Mouse (Mus musculus) gastrocnemius, postnatal 10 days (tissue): ENCODE results near the gene Arhgap33. TPM values are rescaled to one million over a fixed set of nuclear protein-coding genes. Genes with fewer than 3 reads are reported as not detected.
"Not testable (repeated sequence)": the region's sequence is repeated elsewhere in the genome, so short reads cannot be mapped to it uniquely, and the experiment has no call there.

ENCODE experiments used
- DNase-seq: peaks from one replicate; pipeline ENCODE4 v3.0.0; 2021; ENCODE audit warnings: mixed read lengths
- microRNA-seq, 2 experiments: library from miRNA; unstranded; fragments of <30 nt; microRNA quantifications; one replicate each; pipeline ENCODE4 v1.2.0; 2021
- total RNA-seq, 2 experiments: library from RNA; stranded (reverse); gene quantifications; 2 replicates each; pipeline ENCODE4 v1.2.3; 2021

Gene Arhgap33
- total RNA-seq, 2 experiments from 2014 or later, result 3.2 to 4.8 TPM

DNA sequence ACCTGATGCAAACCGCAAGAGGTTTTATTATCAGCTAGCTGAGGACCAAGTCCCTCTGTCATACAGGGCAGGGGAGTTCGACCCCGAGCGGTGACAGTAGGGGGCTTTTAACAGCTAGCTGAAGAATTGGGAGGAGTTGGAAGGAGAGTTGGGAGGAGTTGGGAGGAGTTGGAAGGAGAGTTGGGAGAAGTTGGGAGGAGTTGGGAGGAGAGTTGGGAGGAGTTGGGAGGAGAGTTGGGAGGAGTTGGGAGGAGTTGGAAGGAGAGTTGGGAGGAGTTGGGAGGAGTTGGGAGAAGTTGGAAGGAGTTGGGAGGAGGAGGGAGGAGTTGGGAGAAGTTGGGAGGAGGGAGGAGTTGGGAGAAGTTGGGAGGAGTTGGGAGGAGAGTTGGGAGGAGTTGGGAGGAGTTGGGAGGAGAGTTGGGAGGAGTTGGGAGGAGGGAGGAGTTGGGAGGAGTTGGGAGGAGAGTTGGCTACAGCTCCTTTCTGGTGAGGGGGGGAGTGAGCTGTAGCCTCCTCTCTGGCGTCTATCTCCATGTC, 39.3 kb downstream of the Arhgap33 start:
- not testable (repeated sequence) for DNase-seq

DNA sequence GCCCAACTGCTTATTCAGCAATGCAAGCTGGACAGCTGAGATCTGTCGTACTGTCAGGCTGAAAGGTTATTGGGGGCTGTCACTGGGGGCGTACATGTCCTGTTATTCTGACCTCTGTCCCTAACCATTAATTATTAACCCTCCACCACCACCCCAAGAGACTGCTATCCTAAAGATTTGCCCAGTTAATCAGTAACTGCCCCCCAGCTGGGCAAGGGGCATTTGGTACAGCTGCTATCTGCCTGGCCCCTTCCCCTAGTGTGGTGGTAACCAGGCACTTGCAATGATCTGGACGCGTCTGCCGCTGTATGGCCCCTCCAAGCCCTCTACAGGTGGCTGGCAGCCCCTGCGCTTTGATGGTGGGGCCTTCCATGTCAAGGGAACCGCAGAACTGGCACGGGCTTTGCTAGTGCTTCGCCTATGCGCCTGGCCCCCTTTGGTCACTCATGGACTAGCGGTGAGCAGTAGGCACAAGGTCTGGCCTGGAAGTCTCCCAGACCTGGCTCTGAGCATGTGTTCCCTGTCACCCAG, 41.4 kb downstream of the Arhgap33 start, which contains the start of gene Prodh2:
TSS of gene Prodh2 (plus strand) at position 222 of the 531 bp plus-strand sequence.
- no peak for DNase-seq

DNA sequence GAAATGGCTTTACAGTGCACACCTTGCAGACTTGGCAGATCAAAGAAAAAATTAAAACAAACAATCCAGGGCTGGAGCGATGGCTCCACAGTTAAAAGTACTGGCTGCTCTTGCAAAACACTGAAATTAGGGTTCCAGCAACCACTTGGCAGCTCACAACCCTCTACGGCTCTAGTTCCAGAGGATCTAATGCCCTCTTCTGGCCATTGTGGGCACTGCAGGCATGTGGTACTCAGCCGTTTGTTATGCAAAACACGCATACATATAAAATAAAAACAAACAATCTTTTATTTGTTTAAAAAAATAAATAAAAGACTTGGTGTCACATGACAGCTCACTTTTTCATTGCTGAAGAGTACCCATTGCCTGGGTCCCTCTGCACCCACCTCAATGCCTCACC, 42.1 kb downstream of the Arhgap33 start:
- DNase-seq, result peak; percentile 87

DNA sequence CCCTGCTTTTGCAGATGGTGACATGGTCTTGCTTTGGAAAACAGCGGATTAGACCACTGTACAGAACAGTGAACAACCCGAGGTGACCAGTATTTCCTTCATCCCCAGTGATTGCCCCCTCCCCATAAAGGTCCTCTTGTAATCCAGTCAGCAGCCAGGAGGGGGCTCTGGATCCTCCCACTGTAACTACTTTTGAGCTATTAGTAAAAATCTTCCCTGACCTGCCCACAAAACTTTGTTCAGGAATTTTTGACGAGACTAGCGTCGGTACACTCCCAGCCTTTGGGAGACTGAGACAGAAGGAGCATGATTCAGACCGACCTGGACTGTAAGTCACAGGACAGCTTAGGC, 43.9 kb downstream of the Arhgap33 start:
- DNase-seq, result no peak

DNA sequence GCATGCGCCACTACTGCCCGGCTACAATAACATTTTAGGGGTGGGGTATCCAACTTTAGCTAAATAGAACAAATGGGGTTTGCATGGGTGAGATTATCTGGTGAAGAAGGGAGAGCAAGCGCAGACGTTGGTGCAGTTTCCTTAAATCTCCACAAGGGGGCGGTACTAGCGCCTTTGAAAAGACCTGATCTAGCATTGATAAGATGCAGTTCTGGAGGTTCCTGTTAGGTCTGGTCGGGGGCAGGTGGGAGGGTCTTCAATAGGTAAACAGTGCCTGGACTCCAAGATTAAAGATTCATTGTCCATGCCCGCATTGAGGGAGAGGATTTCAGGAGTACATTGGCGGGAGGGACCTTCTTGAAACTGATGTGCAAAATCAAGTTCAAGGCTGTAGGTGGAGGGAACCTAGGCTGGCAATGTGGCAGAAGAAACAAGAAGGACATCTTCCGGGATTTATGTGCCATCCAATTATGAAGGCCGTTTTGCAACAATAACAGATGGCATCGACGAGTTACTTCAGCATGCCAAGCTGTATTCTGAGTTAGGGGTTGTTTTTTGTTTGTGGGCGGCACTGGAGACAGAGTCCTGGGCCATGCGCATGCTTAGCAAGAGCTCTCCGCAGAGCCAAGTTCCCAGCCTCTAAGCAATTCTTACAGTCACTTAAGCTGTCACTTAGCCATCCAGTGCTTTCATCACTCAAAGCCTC, 44.5 kb downstream of the Arhgap33 start:
- DNase-seq, result peak; percentile 26

DNA sequence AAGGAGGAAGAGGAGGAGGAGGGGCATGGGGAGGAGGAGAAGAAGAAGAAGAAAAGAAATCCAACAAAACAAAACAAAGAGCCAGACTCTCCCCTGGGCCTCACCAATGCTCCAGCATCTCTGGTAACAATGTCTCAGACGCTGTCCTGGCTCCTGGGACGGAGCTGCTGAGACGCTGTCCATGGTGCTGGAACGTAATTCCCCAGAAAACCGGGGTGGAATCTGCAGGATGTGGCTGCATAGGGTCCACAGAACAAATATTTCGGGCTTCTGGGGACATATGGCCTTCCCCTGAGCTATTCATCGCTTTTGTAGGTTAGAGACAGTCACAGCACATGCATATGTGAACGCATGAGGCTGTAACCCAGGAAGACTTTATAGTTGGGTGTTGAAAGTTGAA, 50.6 kb downstream of the Arhgap33 start:
- peak; percentile 35 for DNase-seq

DNA sequence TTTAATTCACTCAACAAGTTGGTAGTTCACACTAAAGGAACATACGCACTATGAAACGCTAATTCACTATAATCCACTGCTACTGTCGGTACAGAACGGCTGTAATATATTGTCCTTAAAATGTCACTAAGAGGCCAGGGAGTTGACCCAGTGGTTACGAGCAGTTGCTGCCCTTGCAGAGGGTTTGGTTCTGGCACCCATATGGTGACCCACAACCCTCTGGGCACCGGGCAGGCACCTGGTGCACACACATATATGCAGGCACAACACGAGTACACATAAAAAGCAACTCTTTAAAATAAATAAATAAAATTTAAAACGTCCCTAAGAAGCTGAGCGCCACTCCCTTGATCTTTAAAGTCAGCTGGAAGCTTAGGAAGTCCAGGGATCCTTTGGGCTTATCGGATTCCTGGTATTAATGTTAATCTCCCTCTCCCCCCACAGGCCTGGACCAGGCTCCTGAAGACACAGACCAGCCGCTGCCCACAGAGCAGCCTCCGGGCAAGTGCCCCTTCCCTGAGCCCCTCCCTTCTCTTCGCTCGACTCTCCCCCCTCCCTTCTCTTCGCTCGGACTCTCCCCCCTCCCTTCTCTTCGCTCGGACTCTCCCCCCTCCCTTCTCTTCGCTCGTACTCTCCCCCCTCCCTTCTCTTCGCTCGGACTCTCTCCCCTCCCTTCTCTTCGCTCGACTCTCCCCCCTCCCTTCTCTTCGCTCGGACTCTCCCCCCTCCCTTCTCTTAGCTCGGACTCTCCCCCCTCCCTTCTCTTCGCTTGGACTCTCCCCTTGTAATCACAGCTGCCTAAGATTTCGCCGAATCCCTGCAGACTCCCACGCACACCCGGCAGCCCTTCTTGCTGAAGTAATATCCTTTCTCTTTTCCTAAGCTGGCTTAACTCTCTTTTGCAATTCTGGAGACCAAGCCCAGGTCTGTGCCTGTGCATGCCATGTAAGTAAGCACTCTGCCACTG, 57.2 kb downstream of the Arhgap33 start:
- no peak for DNase-seq

DNA sequence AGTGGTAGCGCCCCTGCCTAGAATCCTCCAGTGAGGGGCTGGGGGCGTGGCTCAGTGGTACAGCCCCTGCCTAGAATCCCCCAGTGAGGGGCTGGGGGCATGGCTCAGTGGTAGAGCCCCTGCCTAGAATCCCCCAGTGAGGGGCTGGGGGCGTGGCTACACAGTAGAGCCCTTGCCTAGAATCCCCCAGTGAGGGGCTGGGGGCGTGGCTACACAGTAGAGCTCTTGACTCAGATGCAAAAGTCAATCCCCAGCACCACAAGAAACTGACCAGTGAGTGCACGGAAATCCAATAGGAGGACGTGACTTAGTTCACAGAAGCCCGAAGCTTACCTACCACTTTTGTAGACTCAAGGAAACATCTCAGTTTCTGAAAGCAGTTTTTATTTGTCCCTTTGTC, 58.7 kb downstream of the Arhgap33 start:
- not testable (repeated sequence) for DNase-seq

DNA sequence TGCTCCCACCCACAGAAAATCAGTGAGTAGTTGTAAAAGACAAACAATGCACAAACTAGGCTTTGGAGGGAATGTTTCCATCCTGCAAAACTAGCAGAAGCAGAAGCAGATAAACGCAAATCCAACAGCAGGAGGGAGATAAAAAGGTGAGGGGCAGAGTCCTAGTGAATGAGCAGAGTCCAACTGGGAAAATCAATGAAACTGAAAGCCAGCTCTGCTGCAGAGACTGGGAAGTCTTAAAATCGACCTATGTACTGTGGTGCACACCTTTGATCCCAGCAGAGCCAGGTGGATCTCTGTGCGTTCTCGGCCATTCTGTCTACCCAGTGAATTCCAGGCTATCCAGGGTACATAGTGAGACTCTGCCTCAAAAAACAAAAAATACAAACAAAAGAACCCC, 59.9 kb downstream of the Arhgap33 start:
- no peak for DNase-seq

DNA sequence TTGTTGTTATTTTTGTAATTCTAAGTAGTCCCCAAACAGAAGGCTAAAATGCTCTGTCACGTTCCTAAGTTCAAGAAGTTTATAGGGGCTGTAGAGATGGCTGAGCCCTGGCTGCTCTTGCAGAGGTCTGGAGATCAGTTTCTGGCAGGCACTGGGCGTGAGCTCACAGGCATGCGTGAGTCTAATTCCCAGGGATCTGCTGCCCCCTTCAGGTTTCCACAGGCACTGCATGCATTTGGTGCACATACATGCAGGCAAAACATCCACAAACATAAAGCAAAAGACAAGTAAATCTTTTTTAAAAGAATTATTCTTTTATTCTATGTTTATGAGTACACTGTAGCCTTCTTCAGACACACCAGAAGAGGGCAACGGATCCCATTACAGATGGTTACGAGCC, 62.4 kb downstream of the Arhgap33 start:
- peak; percentile 37 for DNase-seq

Small RNA genes lying within 50 kb of the gene (microRNA-seq; reads per million reads assigned to microRNA genes)
- 0.25 to 1.9 reads per million in 2 experiments for gene Gm38670

Other genes with a start within 250 kb of the Arhgap33 start
- gene Clip3, start 243.3 kb downstream of the Arhgap33 start, total RNA-seq, result 10 to 100 TPM; 22.2 to 26.5 TPM
- gene Alkbh6, start 226.3 kb downstream of the Arhgap33 start, total RNA-seq, result 10 to 100 TPM; 18.3 to 18.6 TPM
- 1 to 10 TPM; 1.8 TPM for gene Syne4, start 220.3 kb downstream of the Arhgap33 start, total RNA-seq
- 1 to 10 TPM; 1.0 to 1.2 TPM for gene E130208F15Rik, start 213.3 kb downstream of the Arhgap33 start, total RNA-seq
- gene Sdhaf1, start 211.2 kb downstream of the Arhgap33 start, total RNA-seq, result 10 to 100 TPM; 10.3 to 11.5 TPM
- 1 to 10 TPM; 1.6 to 3.1 TPM for gene Lrfn3, start 172.3 kb downstream of the Arhgap33 start, total RNA-seq
- 10 to 100 TPM; 11.9 to 22.2 TPM for gene Tyrobp, start 121.3 kb downstream of the Arhgap33 start, total RNA-seq
- under 1 TPM; 0.66 to 0.72 TPM for gene Hcst, start 115.2 kb downstream of the Arhgap33 start, total RNA-seq
- gene Nfkbid, start 113.3 kb downstream of the Arhgap33 start, total RNA-seq, result under 1 TPM; 0.14 to 0.45 TPM
- 1 to 10 TPM; 3.3 to 4.4 TPM for gene Aplp1, start 89.5 kb downstream of the Arhgap33 start, total RNA-seq
- gene Kirrel2, start 77.4 kb downstream of the Arhgap33 start, total RNA-seq, result not detected
- gene Nphs1, start 76.7 kb downstream of the Arhgap33 start, total RNA-seq, result not detected
- gene Prodh2, start 41.4 kb downstream of the Arhgap33 start, total RNA-seq, result not detected
- gene Hspb6, start 17.1 kb upstream of the Arhgap33 start, total RNA-seq, result 100 to 1,000 TPM; 304 to 323 TPM
- 1 to 10 TPM; 3.8 to 6.2 TPM for gene Proser3, start 17.2 kb upstream of the Arhgap33 start, total RNA-seq
- gene Lin37, start 24.8 kb upstream of the Arhgap33 start, total RNA-seq, result 10 to 100 TPM; 11.0 to 16.3 TPM
- gene U2af1l4, start 28.2 kb upstream of the Arhgap33 start, total RNA-seq, result 10 to 100 TPM; 56.3 to 57.5 TPM
- 1 to 10 TPM; 1.5 to 2.3 TPM for gene Gm49396, start 28.3 kb upstream of the Arhgap33 start, total RNA-seq
- gene Psenen, start 28.6 kb upstream of the Arhgap33 start, total RNA-seq, result 100 to 1,000 TPM in 1 of 2 experiments, 10 to 100 TPM in 1; 93.7 to 104 TPM
- 1 to 10 TPM; 1.4 to 2.3 TPM for gene Igflr1, start 30.4 kb upstream of the Arhgap33 start, total RNA-seq
- gene Kmt2b, start 53.7 kb upstream of the Arhgap33 start, total RNA-seq, result 10 to 100 TPM; 21.4 to 26.8 TPM
- gene Zbtb32, start 63.8 kb upstream of the Arhgap33 start, total RNA-seq, result not detected
- gene Upk1a, start 77.8 kb upstream of the Arhgap33 start, total RNA-seq, result under 1 TPM; 0.16 to 0.29 TPM
- 1,000 to 10,000 TPM; 1,178 to 1,379 TPM for gene Cox6b1, start 91.1 kb upstream of the Arhgap33 start, total RNA-seq
- not detected for gene Etv2, start 100.8 kb upstream of the Arhgap33 start, total RNA-seq
- 10 to 100 TPM; 42.4 to 44.4 TPM for gene Rbm42, start 115.3 kb upstream of the Arhgap33 start, total RNA-seq
- 1 to 10 TPM; 3.7 to 5.7 TPM for gene Haus5, start 129.9 kb upstream of the Arhgap33 start, total RNA-seq
- gene Pmis2, start 136.5 kb upstream of the Arhgap33 start, total RNA-seq, result 1 to 10 TPM; 1.3 to 1.5 TPM
- not detected for gene 2200002J24Rik, start 163.9 kb upstream of the Arhgap33 start, total RNA-seq
- gene Atp4a, start 177.1 kb upstream of the Arhgap33 start, total RNA-seq, result not detected
- 100 to 1,000 TPM; 166 to 178 TPM for gene Tmem147, start 194.5 kb upstream of the Arhgap33 start, total RNA-seq
- gene Gapdhs, start 208.6 kb upstream of the Arhgap33 start, total RNA-seq, result not detected
- gene Sbsn, start 216.4 kb upstream of the Arhgap33 start, total RNA-seq, result 1 to 10 TPM; 3.5 to 5.8 TPM
- gene Dmkn, start 228.7 kb upstream of the Arhgap33 start, total RNA-seq, result under 1 TPM in 1 of 2 experiments, not detected in 1; 0.33 TPM